Mouse (Mus musculus) small intestine, adult 2 months (tissue): ENCODE results near the gene Apol9a.

Experiments
- CTCF ChIP-seq: fragments of 200-500 bp; IDR thresholded peaks from 2 replicates; pipeline ENCODE4 v1.5.1; 2012; ENCODE audit warnings: low read depth, mild to moderate bottlenecking, control low read depth, inconsistent platforms, low read length, moderate library complexity, mixed read lengths; ENCODE audit not compliant: insufficient replicate concordance, insufficient read length; ENCODE audit errors: extremely low read depth
- POLR2A ChIP-seq: fragments of 200-500 bp; IDR thresholded peaks from 2 replicates; pipeline ENCODE4 v1.6.1; 2012; ENCODE audit warnings: low read depth, mild to moderate bottlenecking, control low read depth, inconsistent platforms, low read length, moderate library complexity

DNA sequence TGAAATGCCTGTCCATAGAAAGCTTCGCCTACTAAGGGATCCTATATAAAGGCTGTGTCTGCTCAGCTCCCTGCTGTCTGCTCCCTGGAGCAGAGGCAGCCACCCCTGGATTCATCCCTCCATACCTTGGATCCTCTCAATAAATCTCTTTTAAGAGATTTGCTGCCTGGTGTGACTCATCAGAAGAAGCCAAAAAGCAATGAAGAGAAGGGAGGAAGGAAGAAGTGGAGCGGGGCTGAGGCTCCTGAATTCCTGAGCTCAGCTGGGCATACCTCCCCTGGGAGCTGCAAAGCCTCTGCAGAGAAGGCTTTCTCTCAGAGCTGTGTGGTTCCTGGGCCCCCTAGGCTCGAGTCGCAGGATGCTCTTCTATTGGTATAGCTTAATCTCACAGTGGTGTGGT lies 31.0 kb downstream of the Apol9a start:
- TF ChIP-seq CTCF (no peak), POLR2A (no peak)
